Mouse (Mus musculus) thymus, adult 2 months (tissue): ENCODE measurements around the gene Tardbp. TPM values are rescaled to one million over a fixed set of nuclear protein-coding genes. Genes with fewer than 3 reads are reported as not detected.

ENCODE experiments used
- DNase-seq: peaks from one replicate; pipeline ENCODE4 v3.0.0; 2021
- H3K27ac ChIP-seq: fragments of 200-500 bp; 2 replicates; pipeline ENCODE4 v1.5.1; 2012; ENCODE audit warnings: low read length, control low read depth; ENCODE audit not compliant: control insufficient read depth, insufficient read depth
- H3K27me3 ChIP-seq: fragments of 200-500 bp; 2 replicates; pipeline ENCODE4 v1.6.1; 2012; ENCODE audit warnings: mild to moderate bottlenecking, low read length, moderate library complexity, mixed read lengths; ENCODE audit not compliant: control insufficient read depth, insufficient read depth
- H3K36me3 ChIP-seq: fragments of 200-500 bp; 2 replicates; pipeline ENCODE4 v1.6.1; 2012; ENCODE audit warnings: mild to moderate bottlenecking, low read length, moderate library complexity; ENCODE audit not compliant: control insufficient read depth, insufficient read depth
- H3K4me1 ChIP-seq: fragments of 200-500 bp; replicated peaks from 2 replicates; pipeline ENCODE4 v1.6.1; 2012; ENCODE audit warnings: low read length; ENCODE audit not compliant: control insufficient read depth, insufficient read depth
- H3K4me3 ChIP-seq: fragments of 200-500 bp; 2 replicates; pipeline ENCODE4 v1.5.1; 2012; ENCODE audit warnings: mild to moderate bottlenecking, low read length, control low read depth, moderate library complexity; ENCODE audit not compliant: control insufficient read depth, insufficient read depth
- CTCF ChIP-seq: fragments of 200-500 bp; IDR thresholded peaks from 2 replicates; pipeline ENCODE4 v1.5.1; 2012; ENCODE audit warnings: mild to moderate bottlenecking, control low read depth, low read length, moderate library complexity, borderline replicate concordance; ENCODE audit not compliant: control insufficient read depth, poor library complexity, insufficient read depth; ENCODE audit errors: extremely low read depth
- POLR2A ChIP-seq: fragments of 200-500 bp; IDR thresholded peaks from 2 replicates; pipeline ENCODE4 v1.6.1; 2012; ENCODE audit warnings: mild to moderate bottlenecking, low read length, control low read depth, moderate library complexity; ENCODE audit not compliant: control insufficient read depth, poor library complexity, insufficient read depth; ENCODE audit errors: extremely low read depth
- WGBS: fragments of 180-500 bp; shearing (Covaris S2); methylation state at CpG from one replicate; pipeline ENCODE4 v1.1.7; 2018; 5-methylcytosine and 5-hydroxymethylcytosine counted together
- polyA plus RNA-seq: library from polyadenylated mRNA; depleted of rRNA; stranded (reverse); fragments of >200 nt; gene quantifications from 2 replicates; pipeline ENCODE4 v1.2.3, GENCODE M21; 2012

Gene Tardbp
- polyA plus RNA-seq, 1 experiment, result 252 TPM

- H3K36me3 ChIP-seq, result no peaks in the 10 kb centered on the region
- WGBS, result 93% methylated on average over 10 of the region's 10 CpGs
- TF ChIP-seq CTCF, result no peak
- no peak for TF ChIP-seq POLR2A
- no peak overlapping the region for H3K27ac ChIP-seq
- no peaks in the 10 kb centered on the region for H3K27me3 ChIP-seq
- no peak overlapping the region for H3K4me3 ChIP-seq
- no peaks in the 10 kb centered on the region for H3K4me1 ChIP-seq
- DNase-seq, result no peak
Observed at GRCm38 (mm10) chr4:148603376-148604139, 23.3 kb downstream of the Tardbp start.

GRCm38 (mm10) chr4:148602357-148603120 is 24.3 kb downstream of the Tardbp start, which contains the start of gene Masp2:
Gene Masp2, plus strand, starts transcription at chr4:148602554.
- Histone ChIP-seq H3K27ac (no peak within 1 kb of the TSS), H3K4me3 (no peak within 1 kb of the TSS), H3K4me1 (no peaks in the 10 kb centered on the region), H3K27me3 (no peaks in the 10 kb centered on the region), H3K36me3 (no peaks in the 10 kb centered on the region)
- 88% methylated on average over 14 of the region's 14 CpGs for WGBS
- TF ChIP-seq CTCF (no peak), POLR2A (no peak)
- no peak for DNase-seq

- no peak overlapping the region for H3K27ac ChIP-seq
- DNase-seq, result no peak
- no peak overlapping the region for H3K4me3 ChIP-seq
- WGBS, result 77% methylated on average over 4 of the region's 4 CpGs
- H3K36me3 ChIP-seq, result no peaks in the 10 kb centered on the region
- no peaks in the 10 kb centered on the region for H3K4me1 ChIP-seq
- no peaks in the 10 kb centered on the region for H3K27me3 ChIP-seq
- TF ChIP-seq POLR2A (no peak), CTCF (no peak)
Observed at GRCm38 (mm10) chr4:148601871-148602270, 24.9 kb downstream of the Tardbp start.

- H3K4me1 ChIP-seq, result no peaks in the 10 kb centered on the region
- H3K4me3 ChIP-seq, result no peak overlapping the region
- 92% methylated on average over 4 of the region's 4 CpGs for WGBS
- H3K36me3 ChIP-seq, result no peaks in the 10 kb centered on the region
- no peak overlapping the region for H3K27ac ChIP-seq
- H3K27me3 ChIP-seq, result no peaks in the 10 kb centered on the region
- TF ChIP-seq CTCF, result no peak
- TF ChIP-seq POLR2A, result no peak
- no peak for DNase-seq
Observed at GRCm38 (mm10) chr4:148600316-148600715, 26.5 kb downstream of the Tardbp start.

GRCm38 (mm10) chr4:148598826-148599225 is 28.0 kb downstream of the Tardbp start:
- Histone ChIP-seq H3K36me3 (no peaks in the 10 kb centered on the region), H3K27ac (no peak overlapping the region), H3K4me1 (no peaks in the 10 kb centered on the region), H3K27me3 (no peaks in the 10 kb centered on the region), H3K4me3 (no peak overlapping the region)
- TF ChIP-seq CTCF (no peak), POLR2A (no peak)
- DNase-seq, result no peak
- WGBS, result 98% methylated on average over 12 of the region's 12 CpGs

GRCm38 (mm10) chr4:148596731-148597130 is 30.1 kb downstream of the Tardbp start:
- Histone ChIP-seq H3K27me3 (no peaks in the 10 kb centered on the region), H3K4me1 (peaks cover 12% of the 10 kb centered on the region), H3K27ac (no peak overlapping the region), H3K4me3 (no peak overlapping the region), H3K36me3 (no peaks in the 10 kb centered on the region)
- no peak for DNase-seq
- WGBS, result 95% methylated on average over 3 of the region's 3 CpGs
- TF ChIP-seq CTCF (no peak), POLR2A (no peak)
